Mouse (Mus musculus): ENCODE results near the gene Ccr7. TPM values are rescaled to one million over a fixed set of nuclear protein-coding genes. Genes with fewer than 3 reads are reported as not detected.

Ccr7 gene
- polyA plus RNA-seq, 1 experiment from 2014 or later: not detected

DNA sequence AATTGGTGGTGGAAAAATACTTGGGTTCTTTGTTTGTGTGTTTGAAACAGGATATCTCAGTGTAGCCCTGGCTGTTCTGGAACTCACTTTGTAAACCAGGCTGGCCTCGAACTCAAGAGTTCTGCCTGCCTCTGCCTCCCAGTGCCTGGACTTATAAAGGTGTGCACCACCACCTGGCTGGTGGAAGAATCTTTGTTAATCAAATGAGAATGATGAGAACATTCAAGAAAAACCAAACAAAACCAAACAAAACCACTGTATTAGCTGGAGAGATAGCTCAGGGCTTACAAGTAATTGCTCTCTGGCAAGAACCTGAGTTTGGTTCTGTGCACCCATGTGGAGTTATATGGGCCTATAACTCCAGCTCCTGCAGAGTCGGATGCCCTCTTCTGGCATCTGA is 14.6 kb upstream of the Ccr7 start:
- Histone ChIP-seq H3K36me3 (replicated peaks) (no peaks in the 10 kb centered on the region), H3K27me3 (no peaks in the 10 kb centered on the region), H3K9me3 (no peaks in the 10 kb centered on the region), H3K4me1 (no peaks in the 10 kb centered on the region), H3K4me3 (replicated peaks) (no peak overlapping the region), H3K9ac (no peak overlapping the region), H3K27ac (no peak overlapping the region), H3K4me2 (no peak overlapping the region)
- no peak for ATAC-seq (ENCODE audit: low FRiP score)
- WGBS: 91% methylated on average over 2 of the region's 2 CpGs

DNA sequence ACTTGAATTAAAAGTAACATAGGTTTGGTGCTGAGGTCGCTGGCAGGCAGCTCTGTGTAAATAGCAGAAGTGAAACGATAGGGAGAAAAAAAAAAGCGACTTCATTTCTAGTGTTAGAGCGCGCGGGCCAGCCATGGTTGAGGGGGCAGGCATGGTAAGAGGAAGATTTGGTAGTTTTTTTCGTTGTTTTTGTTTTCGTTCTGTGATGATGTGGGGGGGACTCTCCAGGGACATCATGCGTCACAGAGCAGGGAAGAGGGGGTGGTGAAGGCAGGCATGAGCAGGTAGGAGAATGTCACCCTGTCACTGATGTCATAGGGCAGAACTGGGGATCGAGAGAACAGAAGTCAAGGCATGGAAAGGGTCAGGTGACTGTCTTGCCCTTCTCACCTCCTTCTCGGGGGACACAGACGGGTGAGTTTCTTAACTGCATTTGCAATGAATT is 13.2 kb upstream of the Ccr7 start:
- Histone ChIP-seq H3K4me2 (no peak overlapping the region), H3K4me1 (no peaks in the 10 kb centered on the region), H3K9ac (no peak overlapping the region), H3K9me3 (no peaks in the 10 kb centered on the region), H3K27me3 (no peaks in the 10 kb centered on the region), H3K4me3 (replicated peaks) (no peak overlapping the region), H3K36me3 (replicated peaks) (no peaks in the 10 kb centered on the region), H3K27ac (no peak overlapping the region)
- ATAC-seq (ENCODE audit: low FRiP score): no peak
- 79% methylated on average over 12 of the region's 12 CpGs for WGBS

DNA sequence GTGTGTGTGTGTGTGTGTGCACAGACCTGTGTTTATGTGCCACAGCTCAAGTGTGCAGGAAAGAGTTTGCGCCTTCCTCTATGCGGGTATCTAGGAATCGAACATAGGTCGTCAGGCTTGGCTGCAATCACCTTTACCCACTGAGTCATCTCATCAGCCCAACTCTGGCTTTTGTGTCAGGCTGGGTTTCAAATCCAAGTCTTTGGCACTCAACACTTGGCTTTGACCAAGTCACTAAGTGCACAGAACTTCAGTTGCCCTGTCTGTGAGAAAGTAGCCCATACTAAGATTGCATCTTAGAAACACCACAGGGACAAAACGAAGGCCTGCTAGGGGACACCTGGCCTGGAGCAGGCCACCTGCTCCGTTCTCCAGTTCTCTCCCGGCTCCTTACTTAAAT is 12.7 kb upstream of the Ccr7 start:
- Histone ChIP-seq H3K36me3 (replicated peaks) (no peaks in the 10 kb centered on the region), H3K27me3 (no peaks in the 10 kb centered on the region), H3K4me1 (no peaks in the 10 kb centered on the region), H3K4me2 (no peak overlapping the region), H3K4me3 (replicated peaks) (no peak overlapping the region), H3K9ac (no peak overlapping the region), H3K27ac (no peak overlapping the region), H3K9me3 (no peaks in the 10 kb centered on the region)
- no peak for ATAC-seq (ENCODE audit: low FRiP score)
- WGBS: 91% methylated on average over 7 of the region's 7 CpGs

DNA sequence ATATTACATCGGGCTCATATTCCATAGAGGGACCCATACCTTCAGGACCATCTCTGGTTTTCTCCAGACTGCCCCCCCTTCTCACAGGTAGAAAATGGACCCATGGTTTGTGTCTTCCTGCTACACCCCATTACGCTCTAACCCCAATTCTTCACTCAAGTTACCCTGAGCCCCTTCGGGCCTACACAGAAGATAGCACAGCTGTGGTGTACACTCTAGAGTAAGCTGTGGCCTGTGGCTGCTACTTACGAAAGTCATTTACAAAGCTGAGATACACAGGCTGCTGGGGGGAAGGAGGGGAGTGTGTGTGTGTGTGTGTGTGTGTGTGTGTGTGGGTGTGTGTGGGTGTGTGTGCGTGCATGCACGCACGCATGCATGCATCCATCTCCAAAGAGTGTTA is 11.4 kb upstream of the Ccr7 start:
- 96% methylated on average over 7 of the region's 7 CpGs for WGBS
- no peak for ATAC-seq (ENCODE audit: low FRiP score)

DNA sequence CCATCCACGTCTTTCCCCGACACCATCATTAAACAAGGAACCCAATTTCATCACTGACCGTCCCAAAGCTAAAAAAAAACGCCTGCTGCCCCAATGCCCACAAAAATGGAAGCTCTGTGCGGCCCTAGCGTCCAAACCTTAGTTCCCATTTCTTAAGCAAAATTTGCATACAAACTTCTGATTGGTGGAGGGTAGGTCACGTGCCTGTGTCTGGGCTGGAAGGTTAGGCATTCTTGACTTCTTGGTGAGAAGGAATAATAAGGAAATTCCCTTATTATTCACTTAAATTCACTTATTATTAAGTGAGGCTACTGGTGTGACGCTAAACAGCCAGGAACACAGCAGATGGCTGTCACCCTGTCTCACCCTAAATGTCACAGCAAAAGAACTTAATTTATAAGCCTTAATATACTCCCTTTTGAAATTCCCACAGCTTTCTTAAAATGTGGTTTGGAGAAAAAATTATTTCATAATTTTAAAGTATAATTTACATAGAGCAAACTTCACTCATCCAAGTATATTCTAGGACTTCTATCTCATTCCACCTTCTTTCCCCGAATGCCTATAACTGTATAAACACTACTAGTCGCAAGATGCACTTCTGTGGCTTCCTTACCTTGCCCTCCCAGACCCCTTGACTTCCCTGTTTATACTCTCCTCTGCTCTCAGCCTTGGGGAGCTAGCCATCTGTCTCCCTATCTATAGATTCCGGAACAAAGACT is 10.3 kb upstream of the Ccr7 start:
- Histone ChIP-seq H3K9me3 (no peaks in the 10 kb centered on the region), H3K9ac (no peak overlapping the region), H3K4me2 (no peak overlapping the region), H3K27ac (no peak overlapping the region), H3K4me1 (no peaks in the 10 kb centered on the region), H3K4me3 (replicated peaks) (no peak overlapping the region), H3K36me3 (replicated peaks) (no peaks in the 10 kb centered on the region), H3K27me3 (no peaks in the 10 kb centered on the region)
- ATAC-seq (ENCODE audit: low FRiP score): no peak
- WGBS: 79% methylated on average over 11 of the region's 11 CpGs

More for the DNA sequence above, 11.4 kb upstream of the Ccr7 start:
- Histone ChIP-seq H3K9ac (no peak overlapping the region), H3K4me1 (no peaks in the 10 kb centered on the region), H3K27me3 (no peaks in the 10 kb centered on the region), H3K36me3 (replicated peaks) (no peaks in the 10 kb centered on the region), H3K27ac (no peak overlapping the region), H3K9me3 (no peaks in the 10 kb centered on the region), H3K4me3 (replicated peaks) (no peak overlapping the region), H3K4me2 (no peak overlapping the region)

DNA sequence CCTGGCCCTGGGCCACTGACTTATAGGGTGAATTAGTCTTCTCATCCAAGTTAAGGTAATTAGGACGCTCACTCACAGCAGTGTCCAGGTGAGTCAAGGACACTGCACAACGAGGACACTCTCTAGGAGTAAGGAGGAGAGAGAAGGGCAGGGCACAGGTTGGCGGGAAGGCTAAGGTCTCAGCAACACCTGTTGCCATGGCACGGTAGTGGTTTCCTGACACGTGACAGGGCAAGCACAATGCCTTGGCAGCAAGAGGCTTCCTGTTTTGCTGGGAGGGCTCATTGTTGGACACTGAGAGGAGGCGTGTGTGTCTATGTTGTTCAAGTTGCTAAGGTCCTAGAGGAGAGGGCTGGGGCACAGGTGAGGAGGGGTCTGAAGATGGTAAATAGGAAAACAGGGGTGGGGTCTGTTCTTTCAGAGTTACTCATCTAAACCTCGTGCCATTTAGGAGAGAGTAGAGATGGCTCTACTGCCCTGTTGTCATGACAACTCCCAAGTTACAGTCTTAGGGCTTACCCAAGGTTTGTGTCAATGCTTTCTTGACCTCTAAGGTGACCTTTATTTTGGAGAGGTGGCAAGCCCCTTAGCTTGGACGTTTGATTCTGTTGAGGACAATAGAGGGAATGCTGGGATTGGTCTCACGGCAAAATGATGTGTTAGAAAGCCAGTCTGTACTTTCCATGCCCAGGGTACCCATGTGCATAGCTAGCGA is 8.3 kb upstream of the Ccr7 start:
- Histone ChIP-seq H3K36me3 (replicated peaks) (no peaks in the 10 kb centered on the region), H3K9me3 (no peaks in the 10 kb centered on the region), H3K27ac (no peak overlapping the region), H3K27me3 (no peaks in the 10 kb centered on the region), H3K9ac (no peak overlapping the region), H3K4me1 (no peaks in the 10 kb centered on the region), H3K4me2 (no peak overlapping the region), H3K4me3 (replicated peaks) (no peak overlapping the region)
- WGBS: 77% methylated on average over 10 of the region's 10 CpGs
- ATAC-seq (ENCODE audit: low FRiP score): no peak

DNA sequence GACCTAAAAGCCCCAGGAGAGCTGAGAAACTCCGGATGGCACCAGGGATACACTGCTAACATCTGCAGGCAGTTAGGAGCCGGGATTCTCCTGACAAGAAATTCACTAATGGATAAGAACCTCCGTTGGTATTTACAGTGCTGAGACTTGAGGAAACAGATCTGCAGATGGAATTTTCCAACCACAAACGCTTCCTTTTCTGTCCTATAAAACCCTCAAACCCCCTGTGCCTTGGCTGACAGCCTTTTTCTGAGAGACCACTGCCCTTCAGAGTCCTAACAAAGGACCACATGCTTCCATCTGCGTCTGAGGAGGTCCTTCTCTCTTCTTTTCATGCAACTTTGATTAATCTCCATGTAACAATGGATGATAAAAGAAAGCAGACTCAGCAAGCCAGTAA is 6.8 kb upstream of the Ccr7 start:
- WGBS: 68% methylated on average over 5 of the region's 5 CpGs
- ATAC-seq (ENCODE audit: low FRiP score): no peak
- Histone ChIP-seq H3K9me3 (no peaks in the 10 kb centered on the region), H3K36me3 (replicated peaks) (no peaks in the 10 kb centered on the region), H3K4me2 (no peak overlapping the region), H3K4me1 (no peaks in the 10 kb centered on the region), H3K27me3 (no peaks in the 10 kb centered on the region), H3K9ac (no peak overlapping the region), H3K27ac (no peak overlapping the region), H3K4me3 (replicated peaks) (no peak overlapping the region)

DNA sequence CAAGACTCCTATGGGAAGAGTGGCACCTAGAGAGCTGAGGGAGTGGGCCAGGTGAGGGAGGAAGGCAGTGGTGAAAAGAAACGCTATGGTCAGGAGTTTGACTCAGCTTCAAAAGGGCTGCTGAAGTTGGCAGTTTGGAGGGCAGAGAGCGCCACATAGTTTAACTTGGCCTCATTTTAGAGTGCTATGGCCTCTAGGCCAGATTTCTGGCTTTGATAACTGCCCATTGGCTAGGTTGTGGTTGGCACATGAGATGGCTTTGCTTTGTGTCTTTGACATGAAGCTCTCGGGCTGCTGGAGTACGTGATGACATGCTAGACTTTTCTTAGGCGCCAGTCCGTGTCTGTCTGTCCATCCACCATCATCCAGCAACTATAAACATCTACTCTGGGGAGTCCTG is 5.4 kb upstream of the Ccr7 start:
- no peaks in the 10 kb centered on the region for H3K4me1 ChIP-seq
- no peak overlapping the region for H3K27ac ChIP-seq
- no peak overlapping the region for H3K4me2 ChIP-seq
- H3K9ac ChIP-seq: no peak overlapping the region
- no peak for ATAC-seq (ENCODE audit: low FRiP score)
- no peaks in the 10 kb centered on the region for H3K9me3 ChIP-seq
- WGBS: 92% methylated on average over 6 of the region's 6 CpGs
- H3K4me3 ChIP-seq (replicated peaks): no peak overlapping the region
- H3K36me3 ChIP-seq (replicated peaks): no peaks in the 10 kb centered on the region
- H3K27me3 ChIP-seq: no peaks in the 10 kb centered on the region

DNA sequence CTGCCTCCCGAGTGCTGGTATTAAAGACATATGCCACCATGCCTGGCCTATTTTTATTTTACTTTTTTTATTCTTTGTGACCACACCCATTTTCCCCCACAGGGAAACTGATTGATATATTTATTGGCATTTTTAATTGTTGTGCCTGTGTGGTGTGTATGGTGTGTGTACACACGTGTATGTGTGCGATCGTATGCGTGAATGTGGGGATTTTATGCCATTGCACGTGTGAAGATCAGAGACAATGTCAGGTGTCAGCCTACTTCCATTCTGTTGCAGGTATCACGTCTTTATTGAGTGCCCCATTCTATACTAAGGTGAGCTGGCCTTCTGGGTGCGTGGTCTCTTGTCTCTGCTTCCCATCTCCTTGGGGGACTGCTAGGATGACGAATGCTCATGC is 940 bp upstream of the Ccr7 start:
- Histone ChIP-seq H3K4me3 (replicated peaks) (no peak overlapping the region), H3K27me3 (no peaks in the 10 kb centered on the region), H3K9me3 (no peaks in the 10 kb centered on the region), H3K9ac (no peak overlapping the region), H3K4me1 (no peaks in the 10 kb centered on the region), H3K4me2 (no peak overlapping the region), H3K36me3 (replicated peaks) (no peaks in the 10 kb centered on the region), H3K27ac (no peak overlapping the region)
- 92% methylated on average over 9 of the region's 9 CpGs for WGBS
- ATAC-seq (ENCODE audit: low FRiP score): no peak

DNA sequence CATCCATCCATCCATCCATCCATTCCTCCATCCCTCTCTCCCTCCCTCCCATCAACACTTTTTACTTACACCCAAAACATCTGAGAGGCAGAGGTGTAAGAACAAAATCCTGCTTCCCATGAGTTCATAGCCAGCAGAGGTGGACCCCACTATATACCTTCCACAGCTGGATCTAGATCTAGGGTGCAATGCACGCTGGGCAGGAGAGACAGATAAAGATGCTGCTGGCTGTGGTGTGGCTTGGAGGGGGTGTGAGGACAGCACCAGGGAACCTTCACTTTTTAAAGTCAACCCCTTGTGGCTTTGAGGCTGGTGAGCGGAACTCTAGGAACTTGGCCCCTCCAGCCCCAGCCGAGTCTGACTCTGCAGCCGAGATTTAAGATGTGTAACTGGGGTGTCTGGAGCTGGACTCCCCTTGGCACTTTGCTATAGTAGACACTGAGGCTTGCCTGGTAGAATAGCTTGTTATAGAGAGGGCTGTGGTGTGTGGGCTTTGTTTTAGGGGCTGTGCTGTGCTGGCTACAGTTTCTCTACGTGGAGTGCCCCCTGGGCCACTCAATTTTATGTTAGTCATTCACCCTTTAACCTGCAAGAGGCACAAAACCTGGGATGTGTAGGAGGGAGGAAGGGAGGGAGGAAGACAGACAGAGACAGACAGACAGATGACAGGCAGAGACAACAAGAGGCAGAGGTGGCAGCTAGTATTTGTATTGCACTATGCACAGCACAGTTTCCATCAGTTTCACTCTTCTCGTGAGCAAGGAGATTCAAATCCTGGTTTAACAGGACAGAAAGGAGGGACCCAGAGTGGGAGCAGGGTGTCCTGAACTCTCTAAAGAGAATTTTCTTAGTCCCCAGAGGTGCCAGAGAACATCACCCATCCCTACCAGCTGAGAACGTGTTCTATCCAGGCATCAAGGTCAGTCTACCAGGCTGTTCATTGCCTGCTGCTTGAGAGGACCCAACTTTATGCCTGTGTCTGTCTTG is 817 bp downstream of the Ccr7 start:
- WGBS: 77% methylated on average over 7 of the region's 7 CpGs
- Histone ChIP-seq H3K27ac (no peak overlapping the region), H3K4me1 (peaks cover 8% of the 10 kb centered on the region), H3K4me3 (replicated peaks) (no peak overlapping the region), H3K27me3 (no peaks in the 10 kb centered on the region), H3K4me2 (no peak overlapping the region), H3K36me3 (replicated peaks) (no peaks in the 10 kb centered on the region), H3K9me3 (no peaks in the 10 kb centered on the region), H3K9ac (no peak overlapping the region)
- ATAC-seq (ENCODE audit: low FRiP score): no peak

DNA sequence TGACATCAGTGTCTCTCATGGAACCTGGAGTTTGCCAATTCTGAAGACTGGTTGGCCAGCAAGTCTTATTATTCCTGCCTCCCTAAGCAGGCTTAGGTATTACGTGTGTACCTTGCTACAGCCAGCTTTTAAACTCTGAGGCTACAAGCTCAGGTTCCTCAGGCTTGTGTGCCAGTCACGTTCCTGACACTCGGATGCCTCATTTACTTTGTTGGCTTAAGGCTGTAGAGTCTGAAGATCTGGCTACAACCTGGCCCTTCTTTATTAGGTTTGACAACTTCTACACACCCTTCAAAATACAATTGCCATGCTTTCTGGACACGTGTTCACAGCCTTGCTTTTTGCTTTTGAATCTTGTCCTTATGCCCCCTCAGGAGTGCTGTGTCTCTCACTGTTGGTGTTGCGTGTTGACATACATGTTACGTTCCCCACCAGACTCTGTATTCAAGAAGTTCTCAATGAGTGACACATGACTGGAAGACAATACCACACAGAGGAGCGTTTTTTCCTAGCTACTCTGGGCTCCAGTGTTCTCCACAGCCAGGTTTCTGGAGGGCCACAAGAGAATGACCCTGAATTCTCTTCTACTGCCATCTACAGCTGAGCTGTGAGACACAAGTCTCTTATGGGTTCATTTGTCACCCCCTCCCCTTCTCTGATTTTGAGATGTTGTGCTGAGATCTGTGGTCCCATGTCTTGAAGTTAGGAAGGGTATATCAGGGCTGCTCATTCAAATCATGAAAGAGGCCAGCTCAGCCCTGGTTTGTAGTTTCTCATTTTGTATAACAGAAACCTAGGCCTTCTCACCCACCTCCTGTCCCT is 2.3 kb downstream of the Ccr7 start:
- Histone ChIP-seq H3K27me3 (no peaks in the 10 kb centered on the region), H3K36me3 (replicated peaks) (no peaks in the 10 kb centered on the region), H3K27ac (no peak overlapping the region), H3K4me1 (peaks cover 23% of the 10 kb centered on the region), H3K9ac (no peak overlapping the region), H3K4me2 (no peak overlapping the region), H3K9me3 (no peaks in the 10 kb centered on the region), H3K4me3 (replicated peaks) (no peak overlapping the region)
- WGBS: 78% methylated on average over 7 of the region's 7 CpGs
- ATAC-seq (ENCODE audit: low FRiP score): no peak
